Mouse (Mus musculus) MEL (cell line): ENCODE results near the gene Npr1. TPM values are rescaled to one million over a fixed set of nuclear protein-coding genes. Genes with fewer than 3 reads are reported as not detected.

Source experiments
- DNase-seq: peaks from one replicate; pipeline ENCODE4 v3.0.0; 2011; ENCODE audit warnings: low read depth, low spot score
- H3K27ac ChIP-seq: 2 replicates; pipeline ENCODE4 v1.5.1; 2012; ENCODE audit warnings: low read depth, mild to moderate bottlenecking, control low read depth, low read length, moderate library complexity; ENCODE audit not compliant: control insufficient read depth
- H3K27me3 ChIP-seq, 2 experiments: fragments of 150-350 bp in 1 of 2; sonication (generic) in 1 of 2; 2 replicates each; pipeline ENCODE4 v1.6.1; 2012; ENCODE audit warnings: low read length in 2 of 2, mild to moderate bottlenecking in 2 of 2, improper control_type of control experiment in 1 of 2, moderate library complexity in 1 of 2; ENCODE audit not compliant: insufficient read depth in 2 of 2, control insufficient read depth in 1 of 2
- H3K36me3 ChIP-seq, 2 experiments: 2 replicates each; pipeline ENCODE4 v1.6.1; 2012 to 2014; ENCODE audit warnings: low read length in 2 of 2, improper control_type of control experiment in 1 of 2, inconsistent platforms in 1 of 2, mild to moderate bottlenecking in 1 of 2; ENCODE audit not compliant: insufficient read depth in 2 of 2, control insufficient read depth in 1 of 2
- H3K4me1 ChIP-seq, 2 experiments: fragments of 150-350 bp in 1 of 2; sonication (generic) in 1 of 2; 2 replicates each; pipeline ENCODE4 v1.6.1; 2012; ENCODE audit warnings: low read length in 2 of 2, improper control_type of control experiment in 1 of 2, mild to moderate bottlenecking in 1 of 2; ENCODE audit not compliant: insufficient read depth in 2 of 2, control insufficient read depth in 1 of 2
- H3K4me3 ChIP-seq, 2 experiments: fragments of 150-350 bp in 1 of 2; sonication (generic) in 1 of 2; 2 replicates each; pipeline ENCODE4 v1.5.1; 2012; ENCODE audit warnings: low read depth in 2 of 2, low read length in 2 of 2, mild to moderate bottlenecking in 2 of 2, moderate library complexity in 2 of 2, control low read depth in 1 of 2, improper control_type of control experiment in 1 of 2; ENCODE audit not compliant: control insufficient read depth in 1 of 2, insufficient read depth in 1 of 2
- H3K79me2 ChIP-seq: 2 replicates; pipeline ENCODE4 v1.6.1; 2012; ENCODE audit warnings: mild to moderate bottlenecking, low read length, moderate library complexity; ENCODE audit not compliant: control insufficient read depth, poor library complexity, insufficient read depth
- H3K9ac ChIP-seq: 2 replicates; pipeline ENCODE4 v1.6.1; 2012; ENCODE audit warnings: low read depth, mild to moderate bottlenecking, control low read depth, low read length, moderate library complexity; ENCODE audit not compliant: control insufficient read depth, poor library complexity, severe bottlenecking
- H3K9me3 ChIP-seq: fragments of 150-350 bp; sonication (generic); replicated peaks from 2 replicates; pipeline ENCODE4 v1.6.1; 2012; ENCODE audit warnings: mild to moderate bottlenecking, low read length, improper control_type of control experiment, moderate library complexity; ENCODE audit not compliant: insufficient read depth
- CHD1 ChIP-seq: IDR thresholded peaks from 2 replicates; pipeline ENCODE4 v1.6.1; 2012; ENCODE audit warnings: low read depth, mild to moderate bottlenecking, inconsistent platforms, low read length, improper control_type of control experiment
- CTCF ChIP-seq, 3 experiments: IDR thresholded peaks in 2 of 3; conservative IDR thresholded peaks in 1 of 3; 2 replicates each; pipeline ENCODE4 v1.5.1; 2011 to 2012; ENCODE audit warnings: low read length in 3 of 3, low read depth in 2 of 3, mild to moderate bottlenecking in 2 of 3, improper control_type of control experiment in 1 of 3, inconsistent platforms in 1 of 3, mixed read lengths in 1 of 3, moderate library complexity in 1 of 3; ENCODE audit not compliant: control insufficient read depth in 1 of 3, insufficient read depth in 1 of 3, poor library complexity in 1 of 3, severe bottlenecking in 1 of 3
- E2F4 ChIP-seq: IDR thresholded peaks from 2 replicates; pipeline ENCODE4 v1.6.1; 2011; ENCODE audit warnings: low read depth, low read length, improper control_type of control experiment, borderline replicate concordance
- EP300 ChIP-seq, 2 experiments: IDR thresholded peaks; 2 replicates each; pipeline ENCODE4 v1.6.1; 2011; ENCODE audit warnings: improper control_type of control experiment in 2 of 2, low read length in 2 of 2, low read depth in 1 of 2, mild to moderate bottlenecking in 1 of 2
- ETS1 ChIP-seq: IDR thresholded peaks from 2 replicates; pipeline ENCODE4 v1.6.1; 2012; ENCODE audit warnings: low read depth, mild to moderate bottlenecking, inconsistent platforms, low read length, improper control_type of control experiment, moderate library complexity
- GABPA ChIP-seq: IDR thresholded peaks from 2 replicates; pipeline ENCODE4 v1.6.1; 2012; ENCODE audit warnings: low read depth, mild to moderate bottlenecking, inconsistent platforms, low read length, improper control_type of control experiment, moderate library complexity
- HCFC1 ChIP-seq: IDR thresholded peaks from 2 replicates; pipeline ENCODE4 v1.6.1; 2012; ENCODE audit warnings: low read depth, mild to moderate bottlenecking, inconsistent platforms, low read length, improper control_type of control experiment, moderate library complexity
- MAFK ChIP-seq: IDR thresholded peaks from 2 replicates; pipeline ENCODE4 v1.6.1; 2011; ENCODE audit warnings: low read depth, mild to moderate bottlenecking, low read length, improper control_type of control experiment, borderline replicate concordance
- MEF2A ChIP-seq: IDR thresholded peaks from 2 replicates; pipeline ENCODE4 v1.6.1; 2014; ENCODE audit warnings: low read depth, mild to moderate bottlenecking, inconsistent platforms, low read length, improper control_type of control experiment; ENCODE audit not compliant: poor library complexity, insufficient replicate concordance, severe bottlenecking; ENCODE audit errors: extremely low read depth
- MYC ChIP-seq: IDR thresholded peaks from 2 replicates; pipeline ENCODE4 v1.6.1; 2011; ENCODE audit warnings: low read depth, mild to moderate bottlenecking, low read length, improper control_type of control experiment, moderate library complexity
- NELFE ChIP-seq: IDR thresholded peaks from 2 replicates; pipeline ENCODE4 v1.6.1; 2011; ENCODE audit warnings: low read depth, low read length, improper control_type of control experiment
- NRF1 ChIP-seq: IDR thresholded peaks from 2 replicates; pipeline ENCODE4 v1.6.1; 2014; ENCODE audit warnings: low read depth, mild to moderate bottlenecking, inconsistent platforms, low read length, improper control_type of control experiment, moderate library complexity; ENCODE audit not compliant: poor library complexity, insufficient read depth, severe bottlenecking
- POLR2AphosphoS2 ChIP-seq: IDR thresholded peaks from 2 replicates; pipeline ENCODE4 v1.6.1; 2011; ENCODE audit warnings: low read length, improper control_type of control experiment
- POLR2AphosphoS5 ChIP-seq: IDR thresholded peaks from 2 replicates; pipeline ENCODE4 v1.6.1; 2012; ENCODE audit warnings: low read depth, borderline replicate concordance, mild to moderate bottlenecking, inconsistent platforms, low read length, moderate library complexity, mixed read lengths
- RAD21 ChIP-seq: IDR thresholded peaks from 2 replicates; pipeline ENCODE4 v1.6.1; 2011; ENCODE audit warnings: mild to moderate bottlenecking, low read depth, low read length, improper control_type of control experiment
- SMC3 ChIP-seq: IDR thresholded peaks from 2 replicates; pipeline ENCODE4 v1.6.1; 2011; ENCODE audit warnings: low read depth, low read length, improper control_type of control experiment
- TAL1 ChIP-seq: IDR thresholded peaks from 2 replicates; pipeline ENCODE4 v1.6.1; 2012; ENCODE audit warnings: mild to moderate bottlenecking, inconsistent platforms, low read length, moderate library complexity, mixed read lengths
- TBP ChIP-seq: IDR thresholded peaks from 2 replicates; pipeline ENCODE4 v1.8.0; 2011; ENCODE audit warnings: low read depth, low read length, improper control_type of control experiment
- UBTF ChIP-seq: IDR thresholded peaks from 2 replicates; pipeline ENCODE4 v1.6.1; 2012; ENCODE audit warnings: low read depth, mild to moderate bottlenecking, inconsistent platforms, low read length, improper control_type of control experiment, moderate library complexity, borderline replicate concordance; ENCODE audit not compliant: insufficient read depth
- ZMIZ1 ChIP-seq: IDR thresholded peaks from 2 replicates; pipeline ENCODE4 v1.6.1; 2012; ENCODE audit warnings: low read depth, mild to moderate bottlenecking, inconsistent platforms, low read length, improper control_type of control experiment, moderate library complexity
- ZNF384 ChIP-seq: IDR thresholded peaks from 2 replicates; pipeline ENCODE4 v1.6.1; 2012; ENCODE audit warnings: low read depth, mild to moderate bottlenecking, inconsistent platforms, low read length, improper control_type of control experiment
- polyA plus RNA-seq, 2 experiments: library from polyadenylated mRNA; stranded (reverse) in 1 of 2; unstranded in 1 of 2; fragments of >175 nt in 1 of 2; fragments of >200 nt in 1 of 2; gene quantifications; 2 replicates each; pipeline versions ENCODE4 v1.2.1 to v1.2.4; 2012; ENCODE audit warnings: low replicate concordance in 2 of 2, low read depth in 1 of 2; ENCODE audit not compliant: insufficient read length in 2 of 2, insufficient read depth in 1 of 2, missing spikeins in 1 of 2
- total RNA-seq: library from RNA; depleted of rRNA; stranded (reverse); fragments of 300-350 nt; gene quantifications from 2 replicates; pipeline ENCODE4 v1.2.3, GENCODE M21; 2012

Gene Npr1
- total and polyA plus RNA-seq, 3 experiments: 0.11 TPM; not detected in 2

DNA sequence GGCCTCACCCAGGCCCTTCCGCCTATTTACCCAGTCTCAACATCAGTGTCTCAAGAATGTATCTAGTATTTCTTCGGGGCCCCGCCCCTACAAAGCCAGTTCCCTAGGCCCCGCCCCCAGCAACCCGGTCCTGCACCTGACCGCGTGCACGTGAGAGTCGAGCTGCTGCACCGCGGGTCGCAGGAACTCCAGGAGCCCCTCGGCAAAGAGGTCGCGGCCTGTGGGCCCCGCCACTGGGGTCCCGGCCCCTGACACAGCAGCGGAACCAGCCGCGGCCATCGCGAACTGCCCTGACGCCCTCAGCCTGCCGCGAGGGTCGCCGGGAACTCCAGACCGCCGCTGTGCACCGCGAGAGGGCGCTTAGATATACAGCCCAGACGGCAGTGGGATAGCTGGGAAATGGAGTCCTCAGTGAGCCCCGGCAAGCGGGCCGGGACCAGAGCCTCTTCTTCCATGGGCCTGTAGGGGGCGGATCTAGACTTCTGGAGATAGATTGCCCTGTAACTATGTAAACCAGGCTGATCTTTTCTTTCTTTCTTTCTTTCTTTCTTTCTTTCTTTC is 25.1 kb upstream of the Npr1 start, which contains the start of gene Snapin (continued):
- TF ChIP-seq TAL1 (no peak), UBTF (no peak)

DNA sequence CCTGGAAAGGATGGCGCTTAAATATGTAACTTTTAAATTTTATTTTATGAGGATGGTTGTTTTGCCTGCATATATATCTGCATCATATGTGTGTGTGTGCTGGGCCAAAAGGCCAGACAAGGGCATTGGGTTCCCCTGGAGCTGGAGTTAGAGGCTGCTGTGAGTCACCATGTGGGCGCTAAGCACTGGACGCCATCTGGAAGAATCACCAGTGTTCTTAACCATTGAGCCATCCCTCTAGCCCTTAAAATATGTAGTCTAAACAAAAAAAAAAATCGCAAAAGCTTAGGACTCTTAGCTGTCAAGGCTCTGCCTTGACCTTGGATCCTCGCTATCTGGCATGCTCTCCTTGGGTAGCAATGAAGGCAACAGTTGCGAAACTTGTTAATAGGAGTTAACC is 22.9 kb upstream of the Npr1 start:
- no peaks in the 10 kb centered on the region for H3K9me3 ChIP-seq
- peak; percentile 35 for TF ChIP-seq POLR2AphosphoS2
- no peak for TF ChIP-seq TBP
- no peaks in the 10 kb centered on the region for H3K27me3 ChIP-seq
- H3K27ac ChIP-seq: no peak overlapping the region
- no peak overlapping the region for H3K4me3 ChIP-seq
- DNase-seq: no peak
- peaks cover 3 to 11% of the 10 kb centered on the region in 2 experiments; a peak in 2 of 4 replicates for H3K4me1 ChIP-seq
- H3K79me2 ChIP-seq: peaks cover 4% of the 10 kb centered on the region
- H3K36me3 ChIP-seq: peaks cover 11 to 23% of the 10 kb centered on the region in 2 experiments
- H3K9ac ChIP-seq: no peak overlapping the region

DNA sequence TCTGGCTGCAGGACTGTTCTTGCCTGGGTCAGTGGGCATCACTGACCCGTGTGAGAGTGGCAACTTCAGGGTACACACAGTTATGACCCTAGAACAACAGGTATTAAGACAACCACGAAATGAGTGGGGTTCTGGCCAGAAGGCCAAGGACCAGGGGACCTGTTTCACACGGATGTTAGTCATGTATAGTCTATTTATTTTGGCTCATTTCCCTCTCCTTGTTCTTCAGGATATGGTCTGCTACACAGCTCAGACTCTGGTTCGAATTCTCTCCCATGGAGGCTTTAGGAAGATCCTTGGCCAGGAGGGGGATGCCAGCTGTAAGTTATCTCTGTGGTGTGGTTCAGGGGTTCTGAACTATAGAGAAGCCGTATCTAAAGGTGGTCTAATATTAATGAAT is 21.3 kb upstream of the Npr1 start:
- Histone ChIP-seq H3K36me3 (peaks cover 11 to 35% of the 10 kb centered on the region in 2 experiments), H3K27me3 (no peaks in the 10 kb centered on the region)
- no peak for DNase-seq

DNA sequence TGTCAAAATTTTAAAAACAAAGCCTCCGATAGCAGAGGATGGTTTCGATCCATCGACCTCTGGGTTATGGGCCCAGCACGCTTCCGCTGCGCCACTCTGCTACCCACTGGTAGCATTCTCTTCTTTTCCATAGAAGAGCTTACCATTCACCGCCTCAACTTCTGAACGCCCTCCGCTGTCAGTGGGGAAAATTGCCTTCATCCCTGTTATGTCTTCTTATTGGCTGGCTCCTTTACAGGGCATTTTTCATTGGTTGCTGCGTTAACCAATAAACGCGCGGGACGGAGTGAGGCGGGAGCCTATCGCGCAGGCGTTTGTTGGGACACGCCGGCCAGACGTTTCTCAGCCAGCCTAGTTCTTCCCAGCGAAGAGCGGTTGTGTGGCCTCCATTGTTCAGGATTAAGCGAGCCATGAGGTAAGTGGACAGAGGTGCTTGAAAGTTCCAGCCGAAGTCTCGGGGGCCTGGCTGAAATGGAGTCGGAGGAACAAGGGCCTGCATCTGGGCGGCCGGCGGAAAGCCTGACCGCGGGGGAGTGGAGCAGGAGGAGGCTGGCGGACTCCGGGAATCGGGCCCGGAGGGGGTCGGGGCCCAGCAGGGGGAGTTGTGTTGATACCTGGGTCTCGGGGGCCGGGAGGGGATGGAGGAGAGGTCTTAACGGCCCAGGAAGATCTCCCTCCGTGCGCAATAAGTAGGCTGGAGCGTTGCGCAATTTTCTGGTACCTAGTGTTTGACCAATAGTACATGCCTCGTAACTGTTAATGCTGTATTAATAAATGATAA is 10.4 kb upstream of the Npr1 start, which contains the start of gene Ilf2:
Gene Ilf2 (plus strand): TSS at position 296 of the 781 bp plus-strand sequence.
- peak within 1 kb of the TSS; percentile 60 to 100 for H3K4me3 ChIP-seq
- DNase-seq: peak; percentile 100
- peak within 1 kb of the TSS; percentile 98 for H3K27ac ChIP-seq
- no peaks in the 10 kb centered on the region for H3K9me3 ChIP-seq
- peaks cover 25% of the 10 kb centered on the region for H3K79me2 ChIP-seq
- peaks cover 20 to 26% of the 10 kb centered on the region in 2 experiments for H3K36me3 ChIP-seq
- no peaks in the 10 kb centered on the region for H3K27me3 ChIP-seq
- peak within 1 kb of the TSS; percentile 99 for H3K9ac ChIP-seq
- peaks cover 3 to 18% of the 10 kb centered on the region in 2 experiments; a peak in 2 of 4 replicates for H3K4me1 ChIP-seq
- TF ChIP-seq CHD1: no peak
- peak in 2 of 3 experiments; percentile 16 to 37; a peak in 3 of 6 replicates for TF ChIP-seq CTCF (IDR thresholded peaks at IDR 0.05 in 2 of 3, conservative IDR thresholded peaks at IDR 0.05 in 1 of 3; ENCODE audit: control insufficient read depth in 1 of 3, insufficient read depth in 1 of 3, low read depth in 2 of 3, low read length in 3 of 3, poor library complexity in 1 of 3, severe bottlenecking in 1 of 3)
- peak; percentile 99 for TF ChIP-seq MAFK
- no peak for TF ChIP-seq MEF2A
- peak; percentile 45; the same call in 1 of the 2 replicates for TF ChIP-seq POLR2AphosphoS5
- TF ChIP-seq ETS1: no peak
- no peak for TF ChIP-seq GABPA
- TF ChIP-seq UBTF: peak; percentile 88; the same call in 1 of the 2 replicates
- TF ChIP-seq HCFC1: peak; percentile 89
- TF ChIP-seq RAD21: no peak
- no peak for TF ChIP-seq E2F4
- TF ChIP-seq ZNF384: peak; percentile 4; the same call in 1 of the 2 replicates
- TF ChIP-seq NELFE: peak; percentile 97
- TF ChIP-seq NRF1: peak; percentile 69
- peak; percentile 74 for TF ChIP-seq MYC
- TF ChIP-seq SMC3: no peak

More for the DNA sequence above, 21.3 kb upstream of the Npr1 start:
- Histone ChIP-seq H3K4me3 (no peak overlapping the region), H3K79me2 (peaks cover 4% of the 10 kb centered on the region), H3K4me1 (peaks cover 3 to 11% of the 10 kb centered on the region in 2 experiments; a peak in 2 of 4 replicates), H3K27ac (no peak overlapping the region), H3K9me3 (no peaks in the 10 kb centered on the region), H3K9ac (no peak overlapping the region)
- TF ChIP-seq ZMIZ1: peak; percentile 55; the same call in 1 of the 2 replicates
- TF ChIP-seq EP300 (IDR thresholded peaks at IDR 0.05; ENCODE audit: low read depth in 1 of 2, low read length in 2 of 2): no peak
- TF ChIP-seq POLR2AphosphoS2: peak; percentile 29; the same call in 1 of the 2 replicates
- TF ChIP-seq, all 39 proteins: peak for 2
